Mouse (Mus musculus) kidney, embryonic 14.5 days (tissue): Measurements from ENCODE around the gene Ccdc81. TPM values are rescaled to one million over a fixed set of nuclear protein-coding genes. Genes with fewer than 3 reads are reported as not detected.

Experiments
- ATAC-seq: fragments of 200-750 bp; cut with Nextera tagmentation; 2 replicates; pipeline ENCODE4 v1.8.0; 2017; ENCODE audit warnings: moderate number of reproducible peaks, mild to moderate bottlenecking, moderate TSS enrichment, moderate library complexity; ENCODE audit not compliant: low FRiP score, low TSS enrichment
- H3K27ac ChIP-seq: fragments of 300-500 bp; sonication (generic); 2 replicates; pipeline ENCODE4 v1.5.1; 2014; ENCODE audit warnings: low read depth, mild to moderate bottlenecking, low read length, moderate library complexity, mixed read lengths
- H3K27me3 ChIP-seq: fragments of 300-500 bp; sonication (generic); 2 replicates; pipeline ENCODE4 v1.6.1; 2014; ENCODE audit warnings: mild to moderate bottlenecking, low read length; ENCODE audit not compliant: control insufficient read depth, insufficient read depth
- H3K36me3 ChIP-seq: fragments of 300-500 bp; sonication (generic); 2 replicates; pipeline ENCODE4 v1.6.1; 2014; ENCODE audit warnings: low read length, mixed read lengths; ENCODE audit not compliant: control insufficient read depth, insufficient read depth
- H3K4me1 ChIP-seq: fragments of 300-500 bp; sonication (generic); 2 replicates; pipeline ENCODE4 v1.6.1; 2014; ENCODE audit warnings: low read length, mixed read lengths; ENCODE audit not compliant: control insufficient read depth, insufficient read depth
- H3K4me2 ChIP-seq: fragments of 300-500 bp; sonication (generic); replicated peaks from 2 replicates; pipeline ENCODE4 v1.6.1; 2014; ENCODE audit warnings: low read depth, mild to moderate bottlenecking, low read length
- H3K4me3 ChIP-seq: fragments of 300-500 bp; sonication (generic); 2 replicates; pipeline ENCODE4 v1.5.1; 2014; ENCODE audit warnings: mild to moderate bottlenecking, low read length
- H3K9ac ChIP-seq: fragments of 300-500 bp; sonication (generic); 2 replicates; pipeline ENCODE4 v1.6.1; 2014; ENCODE audit warnings: low read depth, mild to moderate bottlenecking, low read length, moderate library complexity
- H3K9me3 ChIP-seq: fragments of 300-500 bp; sonication (generic); 2 replicates; pipeline ENCODE4 v1.6.1; 2016; ENCODE audit warnings: low read length; ENCODE audit not compliant: control insufficient read depth
- WGBS: fragments of 180-500 bp; shearing (Covaris S2); extraction: QIAGEN DNeasy Blood & Tissue Kit; methylation state at CpG from one replicate; pipeline ENCODE4 v1.1.7; 2014; 5-methylcytosine and 5-hydroxymethylcytosine counted together
- polyA plus RNA-seq: library from polyadenylated mRNA; unstranded; fragments of >200 nt; fragmentation: Nextera tagmentation; extraction: Ambion mirVana; gene quantifications from 2 replicates; pipeline ENCODE4 v1.2.1, GENCODE M21; 2014

Ccdc81 gene
- polyA plus RNA-seq, 1 experiment from 2014 or later = not detected

DNA sequence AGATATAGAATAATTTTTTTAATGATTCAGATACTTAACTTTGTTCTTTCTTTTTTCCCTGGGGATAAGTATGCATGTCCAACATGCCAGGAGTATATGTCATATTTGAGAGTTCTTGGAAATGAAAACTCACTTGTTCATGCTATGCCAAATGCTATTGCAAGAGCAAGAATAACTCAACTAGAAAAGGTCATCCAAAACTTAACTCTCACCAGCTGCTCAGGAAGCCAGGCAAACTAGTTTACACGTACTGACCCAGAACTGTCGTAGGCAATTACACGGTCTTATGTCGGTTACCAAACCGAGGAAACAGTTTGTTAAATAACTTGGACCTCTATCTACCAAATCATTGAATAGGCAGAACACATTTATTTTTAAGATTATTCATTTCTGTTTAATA is 13.3 kb upstream of the Ccdc81 start:
- H3K9ac ChIP-seq = no peak overlapping the region
- H3K4me2 ChIP-seq = no peak overlapping the region
- peaks cover 12% of the 10 kb centered on the region; the same call in 1 of the 2 replicates for H3K36me3 ChIP-seq
- ATAC-seq = no peak
- H3K27me3 ChIP-seq = no peaks in the 10 kb centered on the region
- no peak overlapping the region for H3K4me3 ChIP-seq
- H3K9me3 ChIP-seq = no peaks in the 10 kb centered on the region
- H3K27ac ChIP-seq = no peak overlapping the region
- WGBS = 97% methylated on average over 5 of the region's 5 CpGs
- no peaks in the 10 kb centered on the region for H3K4me1 ChIP-seq

DNA sequence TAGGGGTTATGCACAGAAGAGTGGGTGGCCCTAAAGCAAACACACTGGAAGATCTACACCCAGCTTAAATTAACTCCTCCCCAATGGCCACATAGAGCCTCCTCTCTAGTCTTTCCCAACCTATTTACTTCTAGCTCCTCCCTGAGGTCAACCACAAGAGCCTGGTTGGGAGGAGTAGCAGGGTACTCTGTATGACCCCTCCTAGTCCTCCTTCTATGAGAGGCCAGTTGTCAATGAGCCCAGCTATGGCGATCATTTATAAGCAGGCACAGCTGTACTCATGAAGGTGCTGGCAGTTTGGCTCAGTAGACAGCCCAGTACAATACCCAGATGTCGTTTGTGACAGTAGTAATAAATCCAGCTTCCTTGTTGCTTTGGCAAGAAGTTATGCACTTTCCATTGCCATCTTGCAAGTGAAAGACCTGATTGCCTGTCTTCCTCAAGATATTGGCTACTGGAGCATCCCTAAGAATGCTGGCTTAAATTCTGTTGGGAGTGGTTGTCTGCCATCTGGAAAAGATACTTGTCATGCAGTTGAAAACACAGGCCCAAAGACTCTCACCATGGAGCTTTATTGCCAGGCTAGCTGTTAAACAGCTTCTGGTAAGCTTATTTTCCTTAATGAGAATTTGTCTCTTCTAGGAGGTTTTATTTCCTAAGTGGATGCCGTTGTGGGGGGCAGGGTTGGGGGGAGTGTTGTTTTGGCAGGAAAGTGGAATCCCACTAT is 10.2 kb upstream of the Ccdc81 start:
- H3K4me3 ChIP-seq = no peak overlapping the region
- no peak overlapping the region for H3K4me2 ChIP-seq
- H3K9ac ChIP-seq = no peak overlapping the region
- no peaks in the 10 kb centered on the region for H3K27me3 ChIP-seq
- H3K9me3 ChIP-seq = no peaks in the 10 kb centered on the region
- no peaks in the 10 kb centered on the region for H3K4me1 ChIP-seq
- peaks cover 12% of the 10 kb centered on the region; the same call in 1 of the 2 replicates for H3K36me3 ChIP-seq
- ATAC-seq = no peak
- WGBS = 80% methylated on average over 3 of the region's 3 CpGs
- H3K27ac ChIP-seq = no peak overlapping the region

DNA sequence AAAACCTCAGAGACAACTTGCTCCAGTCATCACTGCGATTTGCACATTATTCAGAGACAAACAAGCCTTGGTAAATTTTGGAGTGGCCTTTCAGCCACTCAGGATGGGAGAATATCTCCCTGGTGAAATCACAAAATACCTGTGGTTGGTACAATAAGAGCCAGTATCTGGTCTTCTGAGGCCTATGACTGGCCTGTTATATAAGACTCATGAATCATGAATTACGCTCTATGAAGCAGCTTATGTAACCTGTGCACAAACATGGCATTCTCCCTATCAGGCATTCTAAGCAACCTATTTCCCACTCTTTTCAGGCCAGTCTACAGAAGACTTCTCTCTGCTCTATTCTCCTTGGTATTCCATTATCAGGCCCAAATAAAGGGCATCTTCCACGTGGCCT is 8.9 kb upstream of the Ccdc81 start:
- no peak for ATAC-seq
- no peaks in the 10 kb centered on the region for H3K4me1 ChIP-seq
- peaks cover 6% of the 10 kb centered on the region; the same call in 1 of the 2 replicates for H3K36me3 ChIP-seq
- no peaks in the 10 kb centered on the region for H3K9me3 ChIP-seq
- H3K27me3 ChIP-seq = no peaks in the 10 kb centered on the region
- H3K4me2 ChIP-seq = no peak overlapping the region
- no peak overlapping the region for H3K4me3 ChIP-seq
- WGBS = 84% methylated on average over 3 of the region's 3 CpGs
- no peak overlapping the region for H3K9ac ChIP-seq
- H3K27ac ChIP-seq = no peak overlapping the region

DNA sequence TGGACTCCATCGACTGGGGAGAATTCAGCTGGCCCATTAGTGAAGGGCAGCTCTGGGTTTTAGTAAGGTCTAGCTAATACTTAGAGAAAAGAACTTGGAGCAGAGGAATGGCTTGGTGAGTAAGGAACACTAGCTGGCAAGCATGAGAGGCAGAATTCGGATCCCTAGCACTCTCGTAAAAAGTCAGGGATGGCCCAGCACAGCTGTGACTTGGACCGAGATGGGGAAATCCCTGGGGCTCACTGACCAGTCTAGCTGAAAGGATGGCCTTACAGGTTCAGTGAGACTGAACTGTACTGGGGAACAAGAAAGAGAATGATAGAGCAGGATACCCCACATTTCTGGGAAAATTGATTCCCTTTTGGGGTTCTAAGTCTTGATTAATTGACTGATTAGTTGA is 6.3 kb upstream of the Ccdc81 start:
- no peak overlapping the region for H3K4me2 ChIP-seq
- no peak for ATAC-seq
- H3K36me3 ChIP-seq = no peaks in the 10 kb centered on the region
- WGBS = 79% methylated on average over 4 of the region's 4 CpGs
- H3K4me1 ChIP-seq = no peaks in the 10 kb centered on the region
- H3K4me3 ChIP-seq = no peak overlapping the region
- no peaks in the 10 kb centered on the region for H3K27me3 ChIP-seq
- H3K9me3 ChIP-seq = no peaks in the 10 kb centered on the region
- H3K9ac ChIP-seq = no peak overlapping the region
- H3K27ac ChIP-seq = no peak overlapping the region

DNA sequence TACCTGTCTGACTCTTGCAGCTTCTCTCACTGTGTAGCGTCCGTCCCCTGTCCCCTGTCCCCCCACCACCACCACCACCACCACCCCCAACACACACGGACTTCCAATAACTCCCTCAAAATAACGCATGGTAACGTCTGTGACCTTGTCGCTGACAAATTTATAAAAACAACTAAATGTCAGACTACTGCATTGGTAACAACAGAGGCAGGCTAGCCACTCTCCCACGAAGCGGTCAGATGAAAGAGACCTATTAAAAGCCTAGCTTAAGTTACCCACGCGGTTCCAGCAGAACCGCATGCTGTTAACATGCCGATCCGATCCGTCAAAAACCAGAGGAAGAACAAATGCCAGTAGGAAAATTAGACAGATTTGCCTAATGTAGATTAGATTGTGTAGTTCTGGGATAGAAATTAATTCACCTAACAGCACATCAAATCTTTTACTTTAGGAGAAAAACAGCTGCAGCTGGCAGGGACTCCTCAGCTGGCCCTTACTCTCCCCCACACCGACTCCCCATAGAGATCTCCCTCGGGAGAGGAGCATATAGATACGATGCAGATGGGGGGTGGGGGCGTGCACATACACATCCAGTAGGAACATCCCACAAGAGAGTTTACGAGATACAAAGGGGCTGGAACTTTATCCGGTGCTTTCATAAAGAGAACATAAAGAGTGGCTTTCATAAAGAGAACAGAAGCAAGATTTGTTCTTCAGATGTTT is 5.6 kb upstream of the Ccdc81 start:
- no peak overlapping the region for H3K4me2 ChIP-seq
- no peak for ATAC-seq
- H3K36me3 ChIP-seq = no peaks in the 10 kb centered on the region
- H3K27ac ChIP-seq = no peak overlapping the region
- H3K27me3 ChIP-seq = no peaks in the 10 kb centered on the region
- 57% methylated on average over 20 of the region's 20 CpGs for WGBS
- H3K9ac ChIP-seq = no peak overlapping the region
- no peaks in the 10 kb centered on the region for H3K4me1 ChIP-seq
- no peak overlapping the region for H3K4me3 ChIP-seq
- no peaks in the 10 kb centered on the region for H3K9me3 ChIP-seq

DNA sequence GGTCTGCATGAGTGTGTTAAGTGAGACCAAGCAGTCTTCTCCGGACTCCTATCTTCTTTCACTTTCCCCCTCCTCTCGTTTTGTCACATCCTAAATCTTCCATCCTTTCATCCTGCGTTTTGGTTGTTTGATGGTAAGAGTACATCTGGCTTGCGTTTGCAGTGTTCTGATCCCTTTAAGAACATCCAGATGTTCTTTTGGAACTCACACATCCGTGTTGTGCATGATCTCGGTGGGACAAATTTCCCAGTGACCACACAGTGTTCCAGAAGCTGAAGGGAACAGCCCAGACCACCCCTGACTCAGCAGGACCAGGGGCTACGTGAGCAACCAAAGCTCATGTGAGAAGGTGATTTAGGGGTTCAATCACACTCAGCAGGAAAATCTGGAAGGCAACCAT is 5.0 kb upstream of the Ccdc81 start:
- Histone ChIP-seq H3K4me3 (no peak overlapping the region), H3K9me3 (no peaks in the 10 kb centered on the region), H3K4me1 (no peaks in the 10 kb centered on the region), H3K9ac (no peak overlapping the region), H3K4me2 (no peak overlapping the region), H3K27ac (no peak overlapping the region), H3K36me3 (no peaks in the 10 kb centered on the region), H3K27me3 (no peaks in the 10 kb centered on the region)
- WGBS = 60% methylated on average over 7 of the region's 7 CpGs
- no peak for ATAC-seq

DNA sequence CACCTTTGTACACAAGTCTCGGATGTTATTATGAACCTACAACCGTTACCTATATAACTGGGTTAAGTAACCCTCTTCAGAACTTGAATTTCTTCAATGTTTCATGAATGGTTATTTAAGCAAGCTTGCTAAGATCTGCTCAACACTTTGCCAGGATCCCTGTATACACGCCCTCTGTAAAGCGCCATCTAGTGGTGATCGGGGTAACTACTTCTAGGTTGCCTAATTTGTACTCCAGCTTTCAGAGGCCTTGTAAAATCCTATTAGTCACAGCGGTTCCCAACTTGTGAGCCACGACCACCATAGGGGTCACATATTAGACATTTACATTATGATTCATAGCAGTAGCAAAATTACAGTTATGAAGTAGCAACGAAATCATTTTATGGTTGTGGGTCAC is 4.5 kb upstream of the Ccdc81 start:
- Histone ChIP-seq H3K9ac (no peak overlapping the region), H3K27me3 (no peaks in the 10 kb centered on the region), H3K27ac (no peak overlapping the region), H3K4me1 (no peaks in the 10 kb centered on the region), H3K4me2 (no peak overlapping the region), H3K9me3 (no peaks in the 10 kb centered on the region), H3K4me3 (no peak overlapping the region), H3K36me3 (no peaks in the 10 kb centered on the region)
- WGBS = 22% methylated on average over 8 of the region's 8 CpGs
- ATAC-seq = no peak

DNA sequence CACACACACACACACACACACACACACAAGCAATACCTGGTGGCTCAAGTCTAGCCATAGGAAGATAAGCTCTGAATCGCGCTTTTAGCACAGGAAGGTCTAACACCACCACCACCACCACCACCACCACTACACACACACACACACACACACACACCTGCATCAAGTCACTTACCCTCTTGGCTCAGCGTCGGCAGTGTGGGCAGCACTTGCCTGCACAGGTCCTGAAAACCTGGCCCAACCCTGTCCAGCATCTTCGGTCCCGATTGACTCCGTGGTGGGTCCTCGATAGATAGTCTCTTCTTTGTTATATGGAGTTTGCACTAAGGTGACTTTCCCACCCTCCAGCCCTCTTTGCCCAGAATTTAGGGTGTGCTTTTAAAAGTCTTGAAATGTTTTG is 422 bp downstream of the Ccdc81 start:
- no peaks in the 10 kb centered on the region for H3K36me3 ChIP-seq
- peak overlapping the region; percentile 38; the same call in 1 of the 2 replicates for H3K4me2 ChIP-seq
- no peak overlapping the region for H3K4me3 ChIP-seq
- H3K27me3 ChIP-seq = no peaks in the 10 kb centered on the region
- H3K9me3 ChIP-seq = no peaks in the 10 kb centered on the region
- no peak overlapping the region for H3K9ac ChIP-seq
- no peak overlapping the region for H3K27ac ChIP-seq
- 87% methylated on average over 8 of the region's 8 CpGs for WGBS
- no peak for ATAC-seq
- no peaks in the 10 kb centered on the region for H3K4me1 ChIP-seq

DNA sequence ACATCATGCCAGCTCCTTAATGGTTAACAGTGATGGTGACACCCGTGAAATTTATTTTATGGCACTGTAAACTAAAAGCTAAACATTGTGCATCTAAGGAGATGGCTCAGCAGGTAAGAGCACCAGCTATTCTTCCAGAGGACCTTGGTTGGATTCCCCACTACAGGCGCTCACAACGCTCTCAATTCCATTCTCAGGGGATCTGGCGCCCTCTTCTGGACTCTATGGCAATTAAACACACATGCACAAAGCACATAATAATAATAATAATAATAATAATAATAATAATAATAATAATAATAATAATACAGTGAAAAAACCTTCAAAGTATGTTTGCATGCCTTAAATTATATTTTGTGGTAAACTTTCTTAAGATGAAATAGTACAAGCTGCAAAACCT is 11.6 kb downstream of the Ccdc81 start:
- Histone ChIP-seq H3K27me3 (no peaks in the 10 kb centered on the region), H3K27ac (no peak overlapping the region), H3K4me2 (no peak overlapping the region), H3K9me3 (no peaks in the 10 kb centered on the region), H3K4me3 (no peak overlapping the region), H3K4me1 (no peaks in the 10 kb centered on the region), H3K36me3 (no peaks in the 10 kb centered on the region), H3K9ac (no peak overlapping the region)
- WGBS = 46% methylated on average over 4 of the region's 4 CpGs
- no peak for ATAC-seq
